ENCODE assay signal across 11 mouse cellular contexts in the genomic region with DNA sequence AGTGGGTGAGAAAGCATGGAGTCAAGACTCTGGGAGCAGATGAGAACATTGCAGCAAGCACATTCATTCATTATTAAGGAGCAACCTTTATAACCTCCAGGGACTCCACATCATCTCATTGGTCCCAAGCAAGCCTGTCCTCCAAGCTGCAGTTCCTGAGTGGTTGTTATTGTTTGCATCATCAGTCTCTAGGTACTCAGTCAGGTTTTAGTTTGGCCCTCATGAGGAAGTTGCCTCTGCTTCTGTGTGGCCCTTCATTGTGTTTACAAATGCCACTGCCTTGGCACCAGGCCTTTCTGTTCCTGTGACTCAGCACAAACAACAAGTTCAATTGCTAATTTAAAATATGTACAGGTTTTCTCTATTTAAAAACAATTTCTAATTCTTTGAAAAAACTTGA.
"Had no signal": no experiment of that assay in that cellular context is flagged by ENCODE, and none has a peak within 500 bp of the region (broad histone marks: within the 10 kb centered on the region; RNA-seq: fewer than 3 reads in every experiment).

No protein-coding gene starts in this region.

- H3K9me3 ChIP-seq: kidney, embryonic 15.5 days; limb, embryonic 15.5 days; liver, embryonic 13.5 days; midbrain, embryonic 12.5 days had no signal

- H3K36me3 ChIP-seq: kidney, embryonic 15.5 days; limb, embryonic 15.5 days; liver, embryonic 13.5 days; midbrain, embryonic 12.5 days had no signal

- DNase-seq: kidney, adult 2 months; kidney, postnatal 14 days; liver, embryonic 13.5 days; lung, embryonic 14.5 days; right cerebral cortex, postnatal 4 days; spleen, adult 18-20 months; thymus, adult 2 months; thymus, postnatal 25 days had no signal

- H3K27ac ChIP-seq: kidney, embryonic 15.5 days; limb, embryonic 15.5 days; liver, embryonic 13.5 days; midbrain, embryonic 12.5 days had no signal

- H3K4me3 ChIP-seq: kidney, embryonic 15.5 days; limb, embryonic 15.5 days; liver, embryonic 13.5 days; midbrain, embryonic 12.5 days had no signal

- H3K9ac ChIP-seq: kidney, embryonic 15.5 days; limb, embryonic 15.5 days; liver, embryonic 13.5 days; lung, embryonic 14.5 days; midbrain, embryonic 12.5 days had no signal

- H3K4me1 ChIP-seq: kidney, embryonic 15.5 days; limb, embryonic 15.5 days; liver, embryonic 13.5 days; midbrain, embryonic 12.5 days had no signal
